Mouse (Mus musculus) adrenal gland, postnatal 4 days (tissue): ENCODE measurements around the gene Nrl. TPM values are rescaled to one million over a fixed set of nuclear protein-coding genes. Genes with fewer than 3 reads are reported as not detected.

ENCODE experiments used
- DNase-seq, 2 experiments: peaks; one replicate each; pipeline ENCODE4 v3.0.0; 2021 to 2022; ENCODE audit warnings: low spot score in 2 of 2, mixed read lengths in 2 of 2
- long read RNA-seq, 2 experiments: library from polyadenylated mRNA; stranded (forward); transcript quantifications; one replicate each; pipeline ENCODE4 v2.0.0; 2021
- total RNA-seq, 2 experiments: library from RNA; stranded (reverse); gene quantifications; 2 replicates each; pipeline ENCODE4 v1.2.3; 2021

Nrl gene
- total RNA-seq: not detected
- long read RNA-seq, experiment 1: 0 reads
- long read RNA-seq, experiment 2: 0 reads

DNA sequence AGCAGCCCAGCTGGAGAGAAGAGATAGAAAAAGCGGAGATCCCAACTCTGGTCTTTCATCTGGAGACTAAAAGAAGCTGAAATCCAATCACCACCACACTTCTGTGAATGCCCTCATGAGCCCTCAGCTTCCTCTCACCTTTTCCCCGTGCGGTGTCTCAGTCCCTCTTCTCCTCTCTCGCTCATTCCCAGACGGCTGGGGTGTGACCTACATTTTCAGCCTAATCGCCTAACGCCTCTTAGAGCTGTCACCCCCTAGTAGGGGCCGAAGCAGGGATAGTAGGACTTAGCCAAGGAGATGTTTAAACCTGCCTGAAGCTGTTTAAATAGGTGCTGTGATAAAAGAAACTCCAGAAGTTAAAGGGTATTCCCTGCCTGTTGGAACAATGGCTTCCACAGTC lies at the start of gene Nrl:
Nrl (minus strand) TSS at position 197 of the 400 bp plus-strand sequence.
- no peak for DNase-seq

DNA sequence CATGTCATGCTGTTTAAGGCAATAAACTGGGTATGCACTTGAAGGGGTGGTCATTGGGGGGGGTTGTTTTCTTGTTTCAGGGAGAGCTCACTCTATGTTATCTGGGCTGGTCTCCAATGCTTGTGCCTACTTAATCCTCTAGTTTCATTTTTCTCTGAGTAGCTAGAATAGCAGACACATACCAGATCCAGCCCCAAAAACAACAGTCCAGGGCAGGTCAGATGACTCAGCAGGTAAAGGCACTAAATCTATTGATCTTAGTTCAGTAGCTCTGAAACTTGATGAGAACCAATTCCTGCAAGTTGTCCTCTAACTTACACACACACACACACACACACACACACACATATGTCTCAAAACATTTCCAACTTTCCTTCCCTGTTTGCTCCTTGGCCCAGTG lies 47.0 kb upstream of the Nrl start:
- no peak for DNase-seq

DNA sequence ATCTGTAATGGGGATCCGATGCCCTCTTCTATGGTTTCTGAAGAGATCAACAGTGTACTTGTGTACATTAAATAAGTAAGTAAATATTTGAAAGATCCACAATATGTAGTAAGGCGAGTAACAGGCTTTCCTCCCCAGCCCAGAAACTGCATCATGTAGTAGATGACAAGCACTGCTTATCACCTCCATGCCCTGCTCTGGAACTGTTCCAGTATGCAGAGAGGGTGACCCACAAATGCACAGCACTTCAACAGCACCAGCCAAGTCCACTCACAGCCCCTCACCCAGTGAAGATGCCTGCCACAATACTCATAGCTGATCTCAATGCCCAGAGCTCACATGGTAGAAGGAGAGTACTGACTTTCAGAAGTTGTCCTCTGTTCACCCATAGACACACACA lies 45.8 kb upstream of the Nrl start:
- no peak for DNase-seq

DNA sequence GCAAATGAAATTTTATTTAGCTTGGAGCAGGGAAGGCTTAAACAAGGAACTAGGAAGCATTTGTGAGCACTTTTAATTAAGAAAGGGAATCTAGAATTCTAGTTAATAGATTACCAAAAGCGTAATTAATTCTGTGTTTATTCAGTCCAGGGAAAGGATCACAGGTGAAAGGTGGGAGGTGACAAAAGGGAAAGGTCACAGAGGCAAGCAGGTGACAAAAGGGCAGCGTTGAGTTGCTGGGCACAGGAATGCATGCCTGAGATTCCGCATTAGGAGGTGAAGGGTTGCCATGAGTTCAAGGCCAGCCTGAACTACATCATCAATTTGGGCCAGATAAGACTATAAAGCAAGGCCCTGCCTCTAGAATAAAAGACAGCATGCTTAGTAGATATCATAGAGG lies 42.7 kb upstream of the Nrl start:
- no peak for DNase-seq

DNA sequence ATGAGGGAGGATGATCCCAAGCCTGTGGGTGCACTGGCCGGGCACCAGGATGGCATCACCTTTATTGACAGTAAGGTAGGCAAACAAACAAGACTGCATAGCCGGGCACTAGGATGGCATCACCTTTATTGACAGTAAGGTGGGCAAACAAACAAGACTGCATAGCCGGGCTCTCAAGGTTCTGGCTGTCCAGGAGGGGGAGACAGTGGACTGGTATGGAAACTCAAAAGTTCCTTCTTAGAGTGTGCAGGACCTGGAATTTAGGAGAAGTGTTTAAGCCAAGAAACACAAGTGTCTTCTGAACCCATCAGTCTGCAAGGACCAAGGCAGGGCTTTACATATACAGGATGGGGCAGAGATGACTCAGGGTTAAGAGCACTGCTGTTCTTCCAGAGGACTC lies 41.0 kb upstream of the Nrl start:
- DNase-seq: no peak

DNA sequence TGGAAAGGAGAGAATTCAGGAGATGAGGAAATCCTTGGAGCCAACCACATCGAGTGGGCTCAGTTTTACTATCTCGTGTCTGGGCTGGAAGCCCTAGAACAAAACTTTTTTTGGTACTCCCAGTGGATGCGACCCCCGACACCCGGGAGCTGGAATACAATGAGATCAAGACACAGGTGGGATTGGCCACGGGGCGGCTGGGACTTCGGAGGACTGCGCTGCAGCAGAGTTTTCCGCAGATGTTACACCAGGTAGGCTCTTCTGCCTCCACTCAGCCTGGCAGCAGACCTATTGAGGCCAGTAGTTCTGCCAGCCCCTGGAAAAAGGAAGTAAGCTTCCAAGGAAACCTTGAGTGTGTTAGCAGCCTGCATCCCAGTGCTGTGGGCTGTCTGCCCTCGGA lies 38.5 kb upstream of the Nrl start:
- DNase-seq: no peak

DNA sequence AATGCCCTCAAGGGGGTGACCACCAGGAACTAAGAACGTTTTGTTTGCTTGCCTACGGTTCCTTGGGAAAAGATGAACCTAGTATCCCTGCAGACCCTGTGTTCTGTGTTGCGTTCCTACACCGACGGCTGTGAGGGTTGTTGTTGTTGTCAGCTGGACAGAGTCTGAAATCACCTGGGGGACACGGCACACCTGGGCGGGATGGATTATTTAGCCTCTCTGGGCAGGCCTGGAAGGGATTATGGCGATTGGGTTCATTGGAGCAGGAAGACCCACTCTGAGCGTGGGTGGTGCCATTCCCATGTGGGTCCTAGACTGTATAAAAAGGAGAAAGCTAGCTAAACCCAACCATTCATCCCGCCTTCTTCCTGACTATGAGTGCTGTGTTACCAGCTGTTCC lies 37.1 kb upstream of the Nrl start:
- DNase-seq: no peak

DNA sequence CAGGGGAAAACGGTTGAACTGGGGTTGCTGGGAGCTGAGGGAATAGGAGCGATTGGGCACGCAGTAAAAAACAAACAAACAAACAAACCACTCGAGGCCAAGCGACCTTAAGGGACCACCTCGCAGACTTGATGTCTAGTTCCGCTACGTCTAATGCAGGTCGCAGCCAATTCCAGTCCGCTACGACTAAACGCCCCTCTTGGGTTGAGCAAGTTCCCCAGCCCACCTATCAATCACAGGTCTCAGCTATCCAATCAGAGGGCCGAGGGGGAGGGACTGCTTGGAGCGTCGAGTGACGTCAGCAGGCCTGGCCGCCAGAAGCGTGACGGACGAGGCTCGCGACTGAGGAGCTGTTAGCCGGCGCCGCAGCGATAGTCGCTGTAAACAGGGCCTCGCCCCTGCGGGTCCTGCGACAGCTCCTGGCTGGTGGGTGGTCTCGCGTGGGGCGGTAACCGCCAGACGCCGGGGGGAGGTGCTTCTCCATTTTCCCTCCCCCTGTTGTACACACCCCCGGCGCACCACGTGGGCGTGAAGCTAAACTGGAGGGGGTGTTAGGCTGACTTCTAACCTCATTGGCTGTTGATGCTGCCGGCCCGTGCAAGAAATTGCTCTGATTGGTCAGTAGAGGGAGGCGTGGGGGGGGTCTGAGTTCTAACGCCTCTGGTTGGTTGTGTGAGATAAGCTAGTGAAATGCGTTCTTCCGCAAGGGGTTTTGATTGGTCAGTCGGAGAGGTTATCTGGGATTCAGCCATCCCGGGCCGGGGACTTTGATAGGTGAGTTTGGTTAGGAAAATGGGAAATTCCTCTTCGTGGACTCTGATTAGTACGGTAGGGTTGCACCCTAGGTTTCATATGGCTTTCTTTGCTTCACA lies 35.7 kb upstream of the Nrl start, which contains the start of gene A730061H03Rik:
A730061H03Rik (minus strand) TSS at position 205 of the 872 bp plus-strand sequence.
- DNase-seq: peak; percentile 91 to 99

DNA sequence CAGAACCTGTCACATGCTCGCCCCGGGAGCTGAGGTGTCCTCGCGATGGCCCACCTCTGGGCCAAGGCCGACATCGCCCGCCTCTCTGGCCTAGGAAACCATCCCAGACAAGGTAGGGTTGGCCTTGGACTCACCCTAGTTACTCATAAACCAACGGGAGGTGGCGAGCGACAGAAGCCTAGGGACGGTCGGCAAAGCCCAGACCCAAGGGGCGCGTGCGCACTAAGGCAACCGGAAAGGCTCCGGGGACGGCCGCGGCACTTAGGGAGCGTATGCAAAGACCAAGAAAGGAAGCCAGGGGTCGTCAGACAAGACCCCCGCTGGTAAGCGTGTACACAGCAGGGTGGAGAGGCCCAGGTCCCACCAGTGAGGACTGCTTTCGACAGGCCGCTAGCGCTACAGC lies 35.0 kb upstream of the Nrl start, which contains the start of gene Dcaf11:
Dcaf11 (plus strand) TSS at position 208 of the 403 bp plus-strand sequence.
- peak; percentile 70 to 87 for DNase-seq

DNA sequence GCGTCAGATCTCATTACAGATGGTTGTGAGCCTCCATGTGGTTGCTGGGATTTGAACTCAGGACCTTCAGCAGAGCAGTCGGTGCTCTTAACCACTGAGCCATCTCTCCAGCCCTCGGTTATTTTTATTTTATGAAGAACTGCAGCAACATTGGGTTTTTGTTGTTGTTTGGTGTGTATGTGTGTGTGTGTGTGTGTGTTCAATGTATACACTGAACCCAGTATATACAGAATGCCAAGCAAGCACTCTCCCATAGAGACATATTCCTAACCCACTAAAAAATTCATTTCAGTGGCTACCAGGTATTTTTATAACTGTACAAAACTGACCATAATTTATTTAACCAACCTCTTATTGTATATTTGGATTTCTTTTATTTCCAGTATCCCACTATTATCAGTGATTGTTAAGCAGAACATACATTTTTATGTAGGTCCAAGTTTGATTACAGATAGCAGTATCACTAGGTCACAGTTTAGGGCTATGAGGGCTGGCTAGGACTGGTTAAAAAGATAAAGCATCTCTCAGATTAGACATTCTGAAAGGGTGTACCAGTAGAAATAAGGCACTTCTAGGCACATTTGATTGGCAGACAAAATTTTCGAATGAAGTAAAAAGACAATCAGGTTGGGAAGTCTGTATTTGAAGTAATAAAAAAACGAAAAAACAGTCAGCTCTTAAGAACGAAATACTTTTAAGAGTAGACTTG lies 34.1 kb upstream of the Nrl start:
- no peak for DNase-seq

DNA sequence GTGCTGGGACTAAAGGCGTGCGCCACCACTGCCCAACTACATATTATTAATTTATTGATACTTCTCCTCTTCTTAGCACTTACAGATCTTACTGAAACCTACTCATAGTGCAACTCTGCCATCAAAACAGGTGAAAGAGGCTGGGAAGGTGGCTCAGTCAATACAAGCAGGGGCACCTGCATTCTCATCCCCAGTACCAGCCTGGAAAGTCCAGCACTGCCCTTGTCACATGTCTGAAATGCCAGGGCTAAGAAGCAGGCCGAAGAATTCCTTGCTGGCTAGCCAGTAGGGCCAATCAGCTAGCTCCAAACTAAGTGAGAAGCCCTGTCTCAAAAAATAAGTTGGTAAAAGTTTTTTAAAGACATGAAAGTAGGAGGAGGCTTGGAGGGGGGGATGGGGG lies 32.8 kb upstream of the Nrl start:
- no peak for DNase-seq

DNA sequence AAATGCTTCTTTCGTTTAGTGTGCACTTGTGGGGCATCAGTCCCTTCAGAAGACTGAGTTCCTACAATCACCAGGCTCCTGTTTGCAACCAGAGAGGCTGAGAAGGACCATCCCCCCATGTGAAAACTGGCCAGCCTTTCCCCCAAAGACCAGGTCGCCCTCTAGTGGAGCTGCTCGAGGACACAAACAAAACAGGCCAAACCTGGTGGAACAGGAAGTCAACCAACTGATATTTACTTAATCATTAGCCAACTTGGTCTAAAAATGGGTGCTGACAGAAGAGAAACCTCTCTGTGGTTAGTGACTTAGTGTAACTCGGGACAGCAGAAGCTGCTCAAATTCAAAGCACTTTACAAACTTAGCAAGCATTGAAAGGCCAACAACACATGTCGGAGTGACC lies 32.2 kb upstream of the Nrl start:
- DNase-seq: peak; percentile 43 to 67

DNA sequence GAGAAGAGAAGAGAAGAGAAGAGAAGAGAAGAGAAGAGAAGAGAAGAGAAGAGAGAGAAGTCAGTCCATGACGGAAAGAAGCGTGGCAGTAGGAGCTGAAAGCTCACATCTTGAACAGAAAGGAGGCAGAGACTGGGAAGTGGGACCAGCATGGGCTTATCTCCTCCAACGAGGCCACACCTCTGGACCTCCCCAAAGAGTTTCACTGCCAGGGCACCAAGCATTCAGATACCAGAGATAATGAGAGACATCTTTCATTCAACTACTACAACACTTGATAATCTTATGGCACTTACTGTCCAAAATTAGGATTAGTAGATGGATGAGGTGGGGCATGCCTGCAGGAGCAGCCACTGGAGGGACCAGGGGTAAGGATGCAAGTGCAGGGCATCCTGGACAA lies 31.0 kb upstream of the Nrl start:
- no peak for DNase-seq

DNA sequence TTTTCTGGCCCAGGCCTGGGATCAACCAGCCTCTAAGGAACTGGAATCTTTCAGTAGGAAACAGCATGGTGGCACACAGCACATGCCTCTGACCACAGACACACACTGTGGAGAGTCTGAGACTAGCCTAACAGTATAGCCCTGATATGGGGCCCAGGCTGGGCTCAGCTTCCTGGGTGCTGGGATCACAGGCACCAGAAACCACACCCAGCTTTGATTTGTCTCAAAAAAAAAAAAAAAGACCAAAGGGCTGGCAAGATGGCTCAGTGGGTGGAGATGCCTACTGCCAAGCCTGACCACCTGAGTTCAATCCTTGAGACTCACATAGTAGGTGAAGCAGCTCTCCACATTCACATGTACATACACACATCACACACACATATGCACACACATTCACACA lies 29.9 kb upstream of the Nrl start:
- DNase-seq: no peak

DNA sequence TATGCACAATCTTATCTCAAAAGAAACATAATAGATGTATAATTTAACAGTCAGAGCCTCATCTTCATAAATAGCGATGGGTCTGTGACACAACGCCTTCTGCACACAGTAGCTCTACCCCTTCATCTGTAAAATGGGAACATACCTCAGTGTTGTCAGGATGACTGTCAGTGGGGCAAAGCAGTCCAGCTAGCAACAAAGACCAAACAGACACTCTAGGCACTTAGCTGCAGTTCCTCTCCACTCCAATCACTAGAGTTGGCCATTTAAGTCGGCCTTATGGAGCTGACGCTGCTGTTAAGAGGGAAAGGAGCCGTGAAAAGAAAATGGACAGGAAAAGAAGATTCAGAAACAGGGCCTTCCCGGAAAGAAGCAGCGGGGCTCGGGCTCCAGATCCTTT lies 27.0 kb upstream of the Nrl start:
- no peak for DNase-seq

DNA sequence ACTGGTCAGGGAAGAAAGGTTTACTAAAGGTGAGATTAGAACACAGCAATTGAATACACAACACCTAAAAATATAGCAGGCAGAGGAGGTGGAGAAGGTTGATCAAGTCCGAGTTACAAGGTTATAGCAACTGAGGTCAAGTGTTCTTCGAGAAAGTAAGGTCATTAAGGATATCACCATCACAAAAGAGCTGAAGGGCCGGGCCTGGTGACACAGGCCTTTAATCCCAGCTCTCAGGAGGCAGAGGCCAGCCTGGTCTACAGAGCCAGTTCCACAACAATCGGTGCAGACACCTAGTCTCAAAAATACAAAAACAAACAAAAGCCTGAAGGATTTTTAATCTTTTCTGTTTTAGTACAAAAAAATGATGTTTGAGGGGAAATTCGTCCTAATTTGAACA lies 26.6 kb upstream of the Nrl start:
- no peak for DNase-seq

DNA sequence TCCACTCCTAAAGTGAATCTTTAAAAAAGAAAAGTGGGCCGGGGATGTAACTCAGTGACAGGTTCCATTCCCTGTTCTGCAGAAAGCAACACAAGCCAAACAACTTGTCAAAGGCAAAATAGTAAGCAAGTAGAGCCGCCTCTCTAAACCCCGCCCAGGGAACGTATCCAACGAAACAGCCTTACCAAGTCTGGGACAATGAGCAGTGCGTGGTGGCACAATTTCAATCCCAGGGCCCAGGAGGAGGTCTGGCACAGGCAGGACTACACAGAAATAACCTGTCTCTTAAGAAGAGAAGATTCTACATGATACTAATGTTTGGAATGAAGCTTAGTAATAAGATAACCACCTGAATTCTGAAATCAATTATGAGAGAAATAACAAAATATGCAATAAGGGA lies 25.4 kb upstream of the Nrl start:
- no peak for DNase-seq

DNA sequence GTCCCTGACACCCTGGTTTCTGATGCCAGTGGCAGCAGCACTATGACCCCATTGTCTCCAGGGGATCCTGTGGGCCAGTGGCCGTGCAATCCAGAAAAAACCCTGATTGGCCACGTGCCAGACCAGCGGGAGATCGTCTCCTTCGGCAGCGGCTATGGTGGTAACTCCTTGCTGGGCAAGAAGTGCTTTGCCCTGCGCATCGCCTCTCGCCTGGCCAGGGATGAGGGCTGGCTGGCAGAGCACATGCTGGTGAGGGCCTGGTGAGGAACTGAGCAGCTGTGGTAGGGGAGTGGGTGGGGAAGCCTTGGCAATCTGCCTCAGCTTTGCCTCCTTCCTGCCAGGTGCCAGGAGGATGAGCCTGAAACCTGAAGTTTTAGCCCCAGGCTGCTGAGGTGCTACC lies 19.6 kb upstream of the Nrl start:
- no peak for DNase-seq

DNA sequence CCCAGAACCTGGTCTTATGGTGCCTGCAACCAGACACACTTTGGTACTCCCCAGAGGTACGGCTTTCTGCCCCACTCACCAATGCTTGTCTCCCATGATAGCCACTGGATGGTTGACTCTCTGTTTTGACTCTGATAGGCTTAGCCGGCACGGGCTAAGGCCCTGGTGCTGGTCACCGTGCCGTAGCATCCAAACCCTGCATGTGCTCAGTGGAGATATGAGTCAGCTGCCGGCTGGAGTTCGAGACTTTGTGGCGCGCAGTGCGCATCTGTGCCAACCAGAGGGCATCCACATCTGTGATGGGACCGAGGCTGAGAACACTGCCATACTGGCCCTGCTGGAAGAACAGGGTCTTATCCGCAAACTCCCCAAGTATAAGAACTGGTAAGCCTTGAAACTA lies 17.5 kb upstream of the Nrl start:
- no peak for DNase-seq

DNA sequence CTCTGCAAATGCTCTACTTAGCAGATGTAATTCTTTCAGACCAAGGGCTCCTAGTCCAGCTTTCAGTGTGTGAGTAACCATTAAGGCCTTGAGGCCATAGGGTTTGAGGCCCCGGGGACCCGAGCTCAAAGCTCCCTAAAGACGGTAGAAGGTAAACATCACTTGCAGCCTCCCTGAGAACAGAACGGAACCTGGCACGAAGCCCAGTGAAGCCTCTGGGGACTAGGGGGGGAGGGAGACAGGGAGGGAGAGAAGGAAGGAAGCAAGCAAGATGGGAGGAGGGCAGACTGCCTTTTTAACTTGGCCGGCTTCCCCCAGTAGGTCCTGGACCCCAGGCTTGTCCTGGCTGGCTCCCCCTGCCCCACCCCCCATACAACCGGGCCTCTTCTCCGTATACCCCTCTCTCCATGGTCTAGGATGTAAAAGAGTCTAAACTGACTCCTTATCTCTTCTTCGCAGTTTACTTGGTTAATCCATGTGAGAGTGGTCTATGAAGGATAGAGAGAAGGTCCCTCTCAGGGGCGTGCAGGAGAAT lies 16.1 kb upstream of the Nrl start:
- peak; percentile 53 to 80 for DNase-seq

DNA sequence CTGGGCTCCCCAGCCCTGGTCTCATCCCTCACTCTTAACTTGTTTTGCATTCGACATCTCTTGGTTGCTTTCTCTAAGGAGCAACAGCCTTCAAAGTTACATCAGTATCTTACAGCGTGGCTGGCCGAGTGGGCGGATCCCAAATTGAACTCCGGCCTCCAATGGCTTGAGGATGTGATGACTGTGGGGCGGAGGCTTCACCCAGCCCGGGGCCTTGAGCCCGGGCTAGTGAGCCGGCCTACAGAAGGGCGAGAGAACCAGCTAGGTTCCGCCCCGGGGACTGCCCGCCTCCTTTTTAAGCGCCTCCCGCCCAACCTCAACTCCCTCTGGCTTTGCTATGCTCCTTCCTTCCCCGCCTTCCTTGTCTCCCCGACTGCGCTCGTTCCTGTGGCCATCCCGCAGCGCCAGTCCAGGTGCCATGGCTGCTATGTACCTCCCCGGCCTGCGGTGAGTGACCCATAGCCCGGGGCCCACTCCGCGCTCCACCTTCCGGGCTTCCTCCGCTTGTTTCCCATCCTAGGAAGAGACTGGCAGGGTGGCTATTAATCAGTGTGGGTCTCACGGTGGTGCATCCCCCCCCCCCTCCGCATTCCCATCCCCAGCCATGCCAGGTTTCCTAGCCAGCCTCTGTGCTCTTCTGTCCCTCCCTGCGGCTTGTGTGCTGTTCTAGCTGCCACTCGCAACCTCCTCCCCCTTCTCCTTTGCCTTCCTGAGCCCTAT lies 15.4 kb upstream of the Nrl start, which contains the start of gene Pck2:
Pck2 (plus strand) TSS at position 200 of the 720 bp plus-strand sequence.
- peak; percentile 72 to 73 for DNase-seq
